Mouse (Mus musculus) hindbrain, embryonic 16.5 days (tissue): ENCODE measurements around the gene Gm13290. TPM values are rescaled to one million over a fixed set of nuclear protein-coding genes. Genes with fewer than 3 reads are reported as not detected.
"Not testable (repeated sequence)": the region's sequence is repeated elsewhere in the genome, so short reads cannot be mapped to it uniquely, and the experiment has no call there.

Experiments
- ATAC-seq: fragments of 200-750 bp; cut with Nextera tagmentation; 2 replicates; pipeline ENCODE4 v1.8.0; 2017; ENCODE audit warnings: moderate TSS enrichment, moderate library complexity
- H3K27ac ChIP-seq: fragments of 300-500 bp; sonication (generic); 2 replicates; pipeline ENCODE4 v1.5.1; 2014; ENCODE audit warnings: low read depth, mild to moderate bottlenecking, control low read depth, low read length, moderate library complexity
- H3K27me3 ChIP-seq: fragments of 300-500 bp; sonication (generic); replicated peaks from 2 replicates; pipeline ENCODE4 v1.6.1; 2014; ENCODE audit warnings: low read length; ENCODE audit not compliant: control insufficient read depth, insufficient read depth
- H3K36me3 ChIP-seq: fragments of 300-500 bp; sonication (generic); 2 replicates; pipeline ENCODE4 v1.6.1; 2014; ENCODE audit warnings: mild to moderate bottlenecking, low read length, moderate library complexity, mixed read lengths; ENCODE audit not compliant: control insufficient read depth, insufficient read depth
- H3K4me1 ChIP-seq: fragments of 300-500 bp; sonication (generic); 2 replicates; pipeline ENCODE4 v1.6.1; 2014; ENCODE audit warnings: low read depth, low read length; ENCODE audit not compliant: control insufficient read depth, insufficient read depth
- H3K4me2 ChIP-seq: fragments of 300-500 bp; sonication (generic); 2 replicates; pipeline ENCODE4 v1.6.1; 2014; ENCODE audit warnings: mild to moderate bottlenecking, low read length, control low read depth, moderate library complexity
- H3K4me3 ChIP-seq: fragments of 300-500 bp; sonication (generic); 2 replicates; pipeline ENCODE4 v1.5.1; 2014; ENCODE audit warnings: mild to moderate bottlenecking, low read length, control low read depth, moderate library complexity
- H3K9ac ChIP-seq: fragments of 300-500 bp; sonication (generic); 2 replicates; pipeline ENCODE4 v1.6.1; 2014; ENCODE audit warnings: low read depth, mild to moderate bottlenecking, control low read depth, low read length, moderate library complexity
- H3K9me3 ChIP-seq: fragments of 300-500 bp; sonication (generic); 2 replicates; pipeline ENCODE4 v1.6.1; 2014; ENCODE audit warnings: mild to moderate bottlenecking, low read length, moderate library complexity; ENCODE audit not compliant: control insufficient read depth
- WGBS: fragments of 180-500 bp; shearing (Covaris S2); extraction: QIAGEN DNeasy Blood & Tissue Kit; methylation state at CpG from one replicate; pipeline ENCODE4 v1.1.7; 2014; 5-methylcytosine and 5-hydroxymethylcytosine counted together
- polyA plus RNA-seq: library from polyadenylated mRNA; unstranded; fragments of >200 nt; fragmentation: Nextera tagmentation; extraction: Ambion mirVana; gene quantifications from 2 replicates; pipeline ENCODE4 v1.2.1, GENCODE M21; 2015

Gm13290 gene
- polyA plus RNA-seq, 1 experiment from 2014 or later: not detected

GRCm38 (mm10) chr4:88776622-88777021, 3.0 kb downstream of the Gm13290 start, which contains the start of gene Gm13289:
TSS of gene Gm13289 (plus strand) at chr4:88776922.
- not testable (repeated sequence) for H3K36me3 ChIP-seq, H3K9ac ChIP-seq, H3K27ac ChIP-seq, H3K9me3 ChIP-seq, H3K4me2 ChIP-seq, H3K27me3 ChIP-seq, H3K4me1 ChIP-seq, H3K4me3 ChIP-seq, ATAC-seq
- WGBS: no CpG with 5 or more reads among the region's 29 CpGs

- H3K9me3 ChIP-seq, H3K4me2 ChIP-seq, H3K4me1 ChIP-seq, H3K27me3 ChIP-seq, H3K4me3 ChIP-seq, H3K9ac ChIP-seq, ATAC-seq, H3K27ac ChIP-seq, H3K36me3 ChIP-seq: not testable (repeated sequence)
- WGBS: no CpG with 5 or more reads among the region's 29 CpGs
Measured at GRCm38 (mm10) chr4:88779550-88779949, 5.9 kb downstream of the Gm13290 start, which contains the start of gene Gm13272. TSS of gene Gm13272 (plus strand) at chr4:88779850.

- not testable (repeated sequence) for H3K4me1 ChIP-seq, ATAC-seq, H3K27me3 ChIP-seq, H3K9me3 ChIP-seq, H3K27ac ChIP-seq, H3K36me3 ChIP-seq, H3K4me3 ChIP-seq, H3K9ac ChIP-seq, H3K4me2 ChIP-seq
- 48% methylated on average over 15 of the region's 18 CpGs for WGBS
Measured at GRCm38 (mm10) chr4:88780320-88780719, 6.7 kb downstream of the Gm13290 start.

- not testable (repeated sequence) for H3K4me3 ChIP-seq, H3K4me1 ChIP-seq
Measured at GRCm38 (mm10) chr4:88781831-88782230, 8.2 kb downstream of the Gm13290 start, which contains the start of gene Ifnz. TSS of gene Ifnz (plus strand) at chr4:88782131.

GRCm38 (mm10) chr4:88782335-88782734, 8.7 kb downstream of the Gm13290 start:
- H3K9me3 ChIP-seq, H3K27me3 ChIP-seq, H3K27ac ChIP-seq, ATAC-seq, H3K9ac ChIP-seq, H3K36me3 ChIP-seq, H3K4me1 ChIP-seq, H3K4me3 ChIP-seq: not testable (repeated sequence)
- 0% methylated on average over 4 of the region's 31 CpGs for WGBS
- peak overlapping the region; percentile 42; the same call in 1 of the 2 replicates for H3K4me2 ChIP-seq

More at GRCm38 (mm10) chr4:88781831-88782230, 8.2 kb downstream of the Gm13290 start, which contains the start of gene Ifnz:
- not testable (repeated sequence) for H3K27me3 ChIP-seq, H3K9me3 ChIP-seq, H3K27ac ChIP-seq, H3K36me3 ChIP-seq, H3K9ac ChIP-seq, ATAC-seq
- 14% methylated on average over 2 of the region's 7 CpGs for WGBS
- H3K4me2 ChIP-seq: peak within 1 kb of the TSS; percentile 42; the same call in 1 of the 2 replicates

GRCm38 (mm10) chr4:88785409-88785808, 11.8 kb downstream of the Gm13290 start, which contains the start of gene Gm13276:
TSS of gene Gm13276 (plus strand) at chr4:88785709.
- not testable (repeated sequence) for H3K36me3 ChIP-seq, H3K4me1 ChIP-seq, H3K27me3 ChIP-seq, H3K9me3 ChIP-seq, H3K9ac ChIP-seq, H3K27ac ChIP-seq, H3K4me2 ChIP-seq, H3K4me3 ChIP-seq, ATAC-seq
- WGBS: no CpG with 5 or more reads among the region's 27 CpGs

- not testable (repeated sequence) for ATAC-seq, H3K36me3 ChIP-seq, H3K9ac ChIP-seq, H3K4me1 ChIP-seq, H3K27ac ChIP-seq, H3K4me2 ChIP-seq, H3K9me3 ChIP-seq, H3K27me3 ChIP-seq, H3K4me3 ChIP-seq
- WGBS: 0% methylated on average over 1 of the region's 28 CpGs
Measured at GRCm38 (mm10) chr4:88788402-88788801, 14.8 kb downstream of the Gm13290 start, which contains the start of gene Gm13277. TSS of gene Gm13277 (plus strand) at chr4:88788632.

GRCm38 (mm10) chr4:88791250-88791649, 17.6 kb downstream of the Gm13290 start, which contains the start of gene Gm13278:
TSS of gene Gm13278 (plus strand) at chr4:88791550.
- ATAC-seq, H3K9me3 ChIP-seq, H3K27ac ChIP-seq, H3K4me1 ChIP-seq, H3K27me3 ChIP-seq, H3K36me3 ChIP-seq, H3K9ac ChIP-seq, H3K4me2 ChIP-seq, H3K4me3 ChIP-seq: not testable (repeated sequence)
- WGBS: no CpG with 5 or more reads among the region's 28 CpGs

GRCm38 (mm10) chr4:88793936-88794675, 20.5 kb downstream of the Gm13290 start, which contains the start of gene Gm13275:
TSS of gene Gm13275 (plus strand) at chr4:88794487.
- H3K4me2 ChIP-seq, H3K4me1 ChIP-seq, ATAC-seq, H3K4me3 ChIP-seq, H3K9ac ChIP-seq, H3K27me3 ChIP-seq, H3K9me3 ChIP-seq, H3K36me3 ChIP-seq, H3K27ac ChIP-seq: not testable (repeated sequence)
- 0% methylated on average over 4 of the region's 52 CpGs for WGBS
